Mouse (Mus musculus): ENCODE results near the gene Chd6. TPM values are rescaled to one million over a fixed set of nuclear protein-coding genes. Genes with fewer than 3 reads are reported as not detected.

Chd6 gene
- polyA plus RNA-seq, 1 experiment from 2014 or later: 8.3 TPM

DNA sequence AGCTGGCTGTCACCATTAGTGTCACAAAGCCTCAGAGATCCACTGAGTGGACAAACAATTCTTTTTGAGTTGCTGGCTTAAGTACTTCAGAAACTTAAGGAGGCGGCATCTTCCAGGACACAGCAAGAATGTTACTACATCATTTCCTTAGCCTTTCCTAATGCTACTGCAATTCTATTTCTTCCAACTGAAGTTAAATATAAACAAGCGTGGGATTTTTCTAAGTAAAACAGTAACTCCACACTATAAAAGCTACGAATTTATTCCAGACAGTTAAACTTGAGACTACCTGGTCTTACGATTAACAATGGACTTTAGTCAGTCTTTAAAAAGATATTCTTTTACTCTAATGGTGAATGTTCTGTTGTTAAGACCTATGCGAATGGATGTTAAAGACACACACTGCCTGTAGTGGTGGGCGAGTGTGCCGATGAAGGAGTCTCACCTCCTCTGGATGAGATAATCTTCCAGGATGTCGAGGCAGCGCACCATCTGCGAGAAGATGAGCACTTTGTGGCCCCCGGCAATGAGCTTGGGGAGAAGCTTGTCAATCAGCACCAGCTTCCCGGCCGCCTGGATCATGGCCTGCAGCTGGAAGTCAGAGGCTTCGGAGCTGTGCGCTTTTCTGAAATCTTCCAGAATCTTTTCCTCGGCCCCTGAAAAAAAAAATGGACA is 96.2 kb downstream of the Chd6 start:
- H3K4me1 ChIP-seq: no peaks in the 10 kb centered on the region
- no peak for ATAC-seq
- H3K36me3 ChIP-seq: peaks cover 85% of the 10 kb centered on the region
- no peak overlapping the region for H3K4me2 ChIP-seq
- no peaks in the 10 kb centered on the region for H3K27me3 ChIP-seq (replicated peaks)
- no peak overlapping the region for H3K4me3 ChIP-seq
- no peaks in the 10 kb centered on the region for H3K9me3 ChIP-seq (replicated peaks)
- H3K9ac ChIP-seq: no peak overlapping the region
- H3K27ac ChIP-seq: no peak overlapping the region
- WGBS (ENCODE audit: insufficient replicate concordance): 91% methylated on average over 16 of the region's 16 CpGs

DNA sequence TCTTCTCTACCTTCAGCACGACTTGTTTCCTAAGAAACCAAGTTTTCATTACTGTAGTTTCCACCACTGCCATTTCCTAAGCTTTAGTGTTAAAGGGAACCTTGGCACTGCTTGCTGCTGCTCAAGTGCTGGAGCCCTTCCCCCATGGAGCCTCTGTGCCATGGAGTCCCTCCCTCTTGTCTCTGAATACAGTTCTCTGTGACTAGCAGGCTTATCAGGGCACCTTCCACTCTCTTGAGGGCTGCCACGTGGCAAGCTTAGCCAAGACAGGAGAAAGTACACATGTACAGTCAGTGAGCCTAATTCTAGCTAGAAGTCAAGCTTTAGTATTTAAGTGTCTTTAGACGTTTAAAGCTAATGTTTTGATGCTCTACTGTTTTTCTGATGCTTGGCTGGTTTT is 104.5 kb downstream of the Chd6 start:
- peak; percentile 82 for ATAC-seq
- no peaks in the 10 kb centered on the region for H3K9me3 ChIP-seq (replicated peaks)
- H3K4me3 ChIP-seq: no peak overlapping the region
- H3K27ac ChIP-seq: no peak overlapping the region
- no peak overlapping the region for H3K4me2 ChIP-seq
- H3K36me3 ChIP-seq: peaks cover 36% of the 10 kb centered on the region
- WGBS (ENCODE audit: insufficient replicate concordance): 48% methylated on average over 3 of the region's 3 CpGs
- no peaks in the 10 kb centered on the region for H3K27me3 ChIP-seq (replicated peaks)
- H3K9ac ChIP-seq: no peak overlapping the region
- H3K4me1 ChIP-seq: peaks cover 9% of the 10 kb centered on the region; the same call in 1 of the 2 replicates

DNA sequence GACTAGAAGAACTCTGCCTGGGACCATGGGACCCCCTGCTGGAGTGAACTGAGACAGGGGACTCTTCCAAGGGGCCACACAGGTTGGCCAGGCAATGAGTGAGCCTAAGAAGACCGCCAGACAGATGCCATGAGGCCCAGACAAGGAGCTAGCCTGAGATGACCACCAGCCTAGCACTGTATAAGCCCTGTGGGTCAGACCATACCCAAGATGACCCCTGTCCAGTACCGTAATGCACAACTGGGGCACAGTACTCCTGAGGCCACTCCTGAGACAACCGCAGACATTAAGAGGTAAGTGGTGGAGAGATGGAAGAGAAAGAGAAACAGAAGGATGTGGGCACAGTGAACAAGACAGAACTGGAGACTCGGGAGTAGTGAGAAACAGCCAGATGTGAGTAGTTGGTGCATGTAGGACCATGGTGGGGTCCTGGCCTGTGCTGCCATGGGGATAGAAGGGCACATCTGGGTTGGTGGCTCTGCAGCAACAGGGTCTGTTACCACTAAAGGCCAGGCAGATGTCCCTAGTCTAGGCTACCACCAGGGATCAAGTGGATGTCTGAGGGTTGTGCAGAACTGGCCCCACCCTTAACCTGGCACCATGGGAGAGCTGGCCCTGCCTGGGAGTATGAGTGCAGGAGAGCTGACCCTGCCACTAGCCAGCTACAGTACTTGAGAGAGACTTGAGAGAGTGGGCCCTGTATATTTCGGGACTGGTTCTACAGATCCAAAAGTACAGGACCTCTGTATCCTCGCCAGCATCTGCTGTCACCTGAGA is 111.7 kb downstream of the Chd6 start:
- Histone ChIP-seq H3K4me1 (no peaks in the 10 kb centered on the region), H3K4me3 (no peak overlapping the region), H3K4me2 (no peak overlapping the region), H3K9me3 (replicated peaks) (no peaks in the 10 kb centered on the region), H3K36me3 (peaks cover 10% of the 10 kb centered on the region; the same call in 1 of the 2 replicates), H3K27me3 (replicated peaks) (no peaks in the 10 kb centered on the region), H3K9ac (no peak overlapping the region), H3K27ac (no peak overlapping the region)
- no peak for ATAC-seq
- WGBS (ENCODE audit: insufficient replicate concordance): 82% methylated on average over 6 of the region's 6 CpGs

DNA sequence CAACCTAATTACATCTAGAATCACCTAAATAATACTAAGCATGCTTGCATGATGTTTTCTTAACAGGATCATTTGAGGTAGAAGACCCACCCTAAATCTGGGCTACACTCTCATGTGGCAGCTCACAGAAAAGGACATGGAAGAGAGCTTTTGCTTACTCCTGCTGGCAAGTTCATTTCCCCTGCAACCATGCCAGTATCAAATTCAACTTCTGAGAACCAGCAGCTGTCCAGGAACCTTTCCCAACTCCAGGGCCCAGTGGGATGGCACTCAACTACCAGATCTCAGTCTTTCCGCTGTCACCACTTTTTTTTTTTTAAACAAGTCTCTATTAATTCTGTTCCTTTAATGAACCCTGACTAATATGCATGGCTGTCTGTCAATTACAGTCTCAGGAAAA is 114.7 kb downstream of the Chd6 start:
- no peak overlapping the region for H3K9ac ChIP-seq
- H3K4me1 ChIP-seq: no peaks in the 10 kb centered on the region
- H3K4me3 ChIP-seq: no peak overlapping the region
- ATAC-seq: no peak
- WGBS (ENCODE audit: insufficient replicate concordance): 83% methylated on average over 1 of the region's 1 CpGs
- H3K27me3 ChIP-seq (replicated peaks): no peaks in the 10 kb centered on the region
- no peaks in the 10 kb centered on the region for H3K9me3 ChIP-seq (replicated peaks)
- peaks cover 34% of the 10 kb centered on the region for H3K36me3 ChIP-seq
- H3K4me2 ChIP-seq: no peak overlapping the region
- no peak overlapping the region for H3K27ac ChIP-seq

DNA sequence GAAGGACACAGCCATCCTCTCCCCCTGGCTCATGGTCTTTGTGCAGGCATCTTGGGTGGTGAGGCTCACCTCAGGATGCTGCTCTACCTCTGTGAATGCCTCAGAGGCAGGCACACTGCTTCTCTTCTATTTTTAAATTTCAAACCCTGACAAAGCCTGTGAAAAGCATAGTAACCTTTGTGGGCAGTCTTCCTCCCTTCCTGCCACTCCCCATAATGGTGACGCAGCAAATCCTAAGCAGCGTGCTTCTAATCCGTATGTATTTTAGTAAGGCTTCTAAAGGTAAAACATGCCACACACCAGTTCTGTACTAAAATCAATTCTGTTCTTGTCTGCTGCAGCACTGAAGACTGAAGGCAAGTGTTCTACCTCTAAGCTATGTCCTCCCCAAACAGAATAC is 116.4 kb downstream of the Chd6 start:
- H3K27me3 ChIP-seq (replicated peaks): no peaks in the 10 kb centered on the region
- H3K9ac ChIP-seq: no peak overlapping the region
- ATAC-seq: no peak
- no peak overlapping the region for H3K4me2 ChIP-seq
- WGBS (ENCODE audit: insufficient replicate concordance): 60% methylated on average over 3 of the region's 3 CpGs
- H3K4me1 ChIP-seq: no peaks in the 10 kb centered on the region
- peaks cover 39% of the 10 kb centered on the region for H3K36me3 ChIP-seq
- no peaks in the 10 kb centered on the region for H3K9me3 ChIP-seq (replicated peaks)
- no peak overlapping the region for H3K27ac ChIP-seq
- H3K4me3 ChIP-seq: no peak overlapping the region

DNA sequence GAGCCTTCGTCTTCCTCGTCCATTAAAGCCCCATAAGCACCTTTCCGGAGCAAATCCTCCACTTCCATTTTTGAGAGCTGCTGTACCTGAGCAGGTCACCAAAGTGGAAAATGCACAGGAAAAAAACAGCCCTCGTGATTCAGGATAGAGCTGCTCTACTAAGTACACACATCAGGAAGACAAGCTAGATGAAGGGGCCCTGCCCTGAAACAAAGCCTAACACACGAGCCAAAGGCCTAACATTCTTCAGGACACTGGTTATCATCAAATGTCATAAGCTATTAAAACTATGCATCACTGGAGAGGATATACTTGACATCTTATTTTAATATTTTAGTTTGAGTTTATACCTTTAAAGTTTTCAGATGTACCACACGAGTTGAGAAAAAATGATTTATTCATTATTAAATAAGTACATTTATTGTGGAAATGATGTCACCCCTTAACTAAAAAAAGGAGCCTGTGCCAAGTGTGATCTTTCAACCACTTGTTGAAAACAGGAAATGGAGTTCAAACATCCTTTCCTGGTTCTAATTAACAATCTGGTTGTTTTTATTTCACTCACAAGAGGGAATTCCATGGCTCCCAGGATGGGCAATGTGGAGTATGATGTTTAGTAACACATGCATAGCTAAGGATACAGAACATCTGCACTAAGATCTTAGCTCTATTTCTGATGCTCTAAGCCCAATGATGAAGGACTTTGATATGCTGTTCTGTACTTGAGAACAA is 118.4 kb downstream of the Chd6 start:
- Histone ChIP-seq H3K27ac (no peak overlapping the region), H3K27me3 (replicated peaks) (no peaks in the 10 kb centered on the region), H3K4me3 (no peak overlapping the region), H3K36me3 (peaks cover 51% of the 10 kb centered on the region), H3K4me2 (no peak overlapping the region), H3K9ac (no peak overlapping the region), H3K9me3 (replicated peaks) (no peaks in the 10 kb centered on the region), H3K4me1 (no peaks in the 10 kb centered on the region)
- no peak for ATAC-seq
- WGBS (ENCODE audit: insufficient replicate concordance): 67% methylated on average over 6 of the region's 6 CpGs

DNA sequence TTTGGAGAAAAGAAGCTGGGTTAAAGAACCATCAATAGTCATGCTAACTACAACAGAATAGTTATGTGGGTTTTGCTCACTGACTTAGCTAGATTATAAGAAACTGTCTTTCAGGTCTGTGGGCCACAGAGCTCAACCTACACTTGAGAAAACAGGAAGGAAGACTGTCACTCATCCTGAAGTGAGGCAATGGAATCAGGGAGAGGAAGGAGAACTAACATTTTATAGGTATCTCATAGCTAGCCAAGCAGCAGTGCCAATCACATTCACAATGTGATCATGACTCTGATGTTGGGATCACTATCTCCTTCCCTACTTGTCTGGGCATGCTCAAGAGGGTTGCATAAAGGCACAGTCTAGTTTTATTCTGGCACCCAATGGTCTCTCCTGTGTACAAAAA is 121.4 kb downstream of the Chd6 start:
- H3K9me3 ChIP-seq (replicated peaks): no peaks in the 10 kb centered on the region
- no peaks in the 10 kb centered on the region for H3K27me3 ChIP-seq (replicated peaks)
- no peak overlapping the region for H3K9ac ChIP-seq
- peaks cover 79% of the 10 kb centered on the region for H3K36me3 ChIP-seq
- no peak for ATAC-seq
- H3K27ac ChIP-seq: no peak overlapping the region
- H3K4me2 ChIP-seq: no peak overlapping the region
- H3K4me1 ChIP-seq: no peaks in the 10 kb centered on the region
- H3K4me3 ChIP-seq: no peak overlapping the region

DNA sequence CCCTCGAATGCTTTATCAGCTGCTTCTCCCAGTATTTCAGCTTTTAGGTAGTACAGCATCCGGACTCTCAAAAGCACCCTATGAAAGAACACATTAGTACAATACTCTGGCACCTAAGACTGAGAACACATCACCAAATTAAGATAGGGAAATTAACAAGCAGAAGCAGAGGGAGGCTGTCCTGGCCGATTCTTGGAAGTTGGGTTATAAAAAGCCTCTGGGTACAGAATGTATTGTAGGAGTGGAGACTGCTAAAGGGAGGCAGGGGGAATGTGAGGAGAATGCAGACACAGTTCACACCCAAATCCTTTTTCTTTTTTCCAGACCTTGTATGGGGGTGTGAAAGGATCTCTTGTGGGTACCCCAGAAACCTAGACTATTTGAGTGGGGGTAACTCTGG is 126.2 kb downstream of the Chd6 start:
- H3K4me3 ChIP-seq: no peak overlapping the region
- H3K4me2 ChIP-seq: no peak overlapping the region
- no peak overlapping the region for H3K9ac ChIP-seq
- H3K36me3 ChIP-seq: peaks cover 87% of the 10 kb centered on the region
- ATAC-seq: no peak
- no peak overlapping the region for H3K27ac ChIP-seq
- no peaks in the 10 kb centered on the region for H3K9me3 ChIP-seq (replicated peaks)
- WGBS (ENCODE audit: insufficient replicate concordance): 81% methylated on average over 3 of the region's 3 CpGs
- no peaks in the 10 kb centered on the region for H3K27me3 ChIP-seq (replicated peaks)
- no peaks in the 10 kb centered on the region for H3K4me1 ChIP-seq

DNA sequence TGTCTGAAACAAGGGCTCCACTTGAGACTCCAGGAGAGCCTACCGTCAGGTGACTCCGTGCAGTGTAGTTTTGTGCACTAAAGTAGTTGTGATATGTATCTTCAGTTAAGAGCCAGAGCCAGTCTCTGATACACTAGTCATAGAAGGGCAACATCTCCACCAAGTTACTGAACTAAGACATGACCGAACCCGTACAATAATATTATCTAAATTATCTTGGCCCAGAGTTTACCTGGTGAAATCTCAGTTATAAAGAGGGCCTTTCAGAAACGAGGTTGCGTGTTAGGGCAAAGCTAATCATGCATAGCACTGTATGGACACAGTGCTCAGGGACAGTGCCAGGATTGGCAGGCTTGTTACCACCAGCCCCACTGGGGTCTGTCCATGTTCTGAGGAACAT is 127.1 kb downstream of the Chd6 start:
- no peak overlapping the region for H3K9ac ChIP-seq
- H3K27me3 ChIP-seq (replicated peaks): no peaks in the 10 kb centered on the region
- H3K27ac ChIP-seq: no peak overlapping the region
- 88% methylated on average over 6 of the region's 6 CpGs for WGBS (ENCODE audit: insufficient replicate concordance)
- no peak overlapping the region for H3K4me3 ChIP-seq
- H3K4me2 ChIP-seq: no peak overlapping the region
- no peaks in the 10 kb centered on the region for H3K9me3 ChIP-seq (replicated peaks)
- no peaks in the 10 kb centered on the region for H3K4me1 ChIP-seq
- peaks cover 86% of the 10 kb centered on the region for H3K36me3 ChIP-seq
- no peak for ATAC-seq

DNA sequence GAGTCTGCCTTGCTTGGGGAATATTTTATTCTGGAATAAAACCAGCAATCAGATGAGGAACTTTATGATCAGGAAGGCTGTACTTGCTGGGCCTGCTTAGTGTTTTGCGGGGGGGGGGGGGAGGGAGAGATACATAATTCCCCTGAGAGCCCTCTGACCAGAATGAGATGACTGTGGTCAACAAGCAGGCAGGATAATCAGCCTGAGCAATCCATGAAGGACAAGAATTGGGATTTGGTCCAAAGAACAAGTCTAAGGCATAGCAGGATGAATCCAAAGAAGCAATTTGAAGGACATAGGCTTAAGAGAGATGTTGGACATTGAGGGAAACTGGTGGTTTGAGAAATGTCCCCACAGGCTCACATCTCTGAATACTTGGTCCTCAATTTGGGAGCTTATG is 130.2 kb downstream of the Chd6 start:
- ATAC-seq: no peak
- Histone ChIP-seq H3K27me3 (replicated peaks) (no peaks in the 10 kb centered on the region), H3K4me2 (no peak overlapping the region), H3K27ac (no peak overlapping the region), H3K9ac (no peak overlapping the region), H3K4me1 (no peaks in the 10 kb centered on the region), H3K36me3 (peaks cover 81% of the 10 kb centered on the region), H3K9me3 (replicated peaks) (no peaks in the 10 kb centered on the region), H3K4me3 (no peak overlapping the region)
- 67% methylated on average over 1 of the region's 1 CpGs for WGBS (ENCODE audit: insufficient replicate concordance)

DNA sequence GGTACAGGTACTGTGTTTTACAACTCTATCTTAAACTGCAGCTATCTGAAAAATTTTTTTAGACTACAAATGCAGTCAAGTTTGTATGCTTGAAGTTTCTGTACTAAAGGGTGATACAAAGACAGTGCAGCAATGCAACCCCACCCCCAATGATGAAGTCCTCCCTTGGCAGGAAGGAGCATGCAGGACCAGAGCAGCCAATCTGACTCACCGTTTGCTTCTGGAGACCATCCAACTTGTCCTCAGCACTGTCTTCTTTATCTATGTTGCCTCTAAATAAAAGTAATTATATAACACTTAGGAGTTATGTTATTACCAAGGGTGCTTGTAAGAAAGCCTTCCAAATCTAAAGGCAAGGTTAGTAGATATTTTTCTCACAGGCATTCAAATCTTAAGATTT is 131.6 kb downstream of the Chd6 start:
- H3K9me3 ChIP-seq (replicated peaks): no peaks in the 10 kb centered on the region
- H3K27ac ChIP-seq: no peak overlapping the region
- WGBS (ENCODE audit: insufficient replicate concordance): 69% methylated on average over 1 of the region's 1 CpGs
- no peaks in the 10 kb centered on the region for H3K27me3 ChIP-seq (replicated peaks)
- no peak overlapping the region for H3K4me2 ChIP-seq
- peaks cover 74% of the 10 kb centered on the region for H3K36me3 ChIP-seq
- ATAC-seq: no peak
- no peak overlapping the region for H3K9ac ChIP-seq
- no peaks in the 10 kb centered on the region for H3K4me1 ChIP-seq
- no peak overlapping the region for H3K4me3 ChIP-seq

DNA sequence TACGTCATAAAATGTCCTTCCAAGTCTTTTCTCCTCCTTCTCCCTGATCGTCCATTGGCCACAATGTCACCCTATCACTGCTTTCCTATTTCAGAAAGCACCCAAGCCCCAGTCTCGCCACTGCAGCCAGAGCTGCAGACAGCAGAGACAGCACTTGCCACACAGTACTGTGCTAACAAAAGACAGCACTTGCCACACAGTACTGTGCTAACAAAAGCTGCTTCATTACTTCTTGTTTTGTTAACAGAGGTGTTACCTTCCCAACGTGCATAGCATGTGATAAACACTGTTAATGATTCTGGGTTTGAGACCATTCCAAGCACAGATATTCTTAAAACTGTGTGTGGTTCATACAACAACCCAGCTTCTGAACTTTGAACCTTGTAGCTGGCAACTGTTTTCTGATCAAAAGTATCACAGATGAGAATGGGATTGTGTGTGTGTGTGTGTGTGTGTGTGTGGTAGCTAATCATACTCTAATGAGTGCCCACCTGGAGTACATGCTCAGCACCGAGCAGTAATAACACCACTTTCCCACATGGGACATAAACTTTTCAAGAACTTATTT is 135.1 kb downstream of the Chd6 start:
- no peak for ATAC-seq
- H3K4me1 ChIP-seq: no peaks in the 10 kb centered on the region
- no peaks in the 10 kb centered on the region for H3K27me3 ChIP-seq (replicated peaks)

More for the DNA sequence above, 135.1 kb downstream of the Chd6 start:
- Histone ChIP-seq H3K4me2 (no peak overlapping the region), H3K4me3 (no peak overlapping the region), H3K9me3 (replicated peaks) (no peaks in the 10 kb centered on the region), H3K9ac (no peak overlapping the region), H3K27ac (no peak overlapping the region), H3K36me3 (peaks cover 67% of the 10 kb centered on the region)
- 73% methylated on average over 5 of the region's 5 CpGs for WGBS (ENCODE audit: insufficient replicate concordance)

Measured in liver, embryonic 12.5 days (tissue).